Mouse (Mus musculus): ENCODE measurements around the gene Ubap2.

Gene Ubap2

DNA sequence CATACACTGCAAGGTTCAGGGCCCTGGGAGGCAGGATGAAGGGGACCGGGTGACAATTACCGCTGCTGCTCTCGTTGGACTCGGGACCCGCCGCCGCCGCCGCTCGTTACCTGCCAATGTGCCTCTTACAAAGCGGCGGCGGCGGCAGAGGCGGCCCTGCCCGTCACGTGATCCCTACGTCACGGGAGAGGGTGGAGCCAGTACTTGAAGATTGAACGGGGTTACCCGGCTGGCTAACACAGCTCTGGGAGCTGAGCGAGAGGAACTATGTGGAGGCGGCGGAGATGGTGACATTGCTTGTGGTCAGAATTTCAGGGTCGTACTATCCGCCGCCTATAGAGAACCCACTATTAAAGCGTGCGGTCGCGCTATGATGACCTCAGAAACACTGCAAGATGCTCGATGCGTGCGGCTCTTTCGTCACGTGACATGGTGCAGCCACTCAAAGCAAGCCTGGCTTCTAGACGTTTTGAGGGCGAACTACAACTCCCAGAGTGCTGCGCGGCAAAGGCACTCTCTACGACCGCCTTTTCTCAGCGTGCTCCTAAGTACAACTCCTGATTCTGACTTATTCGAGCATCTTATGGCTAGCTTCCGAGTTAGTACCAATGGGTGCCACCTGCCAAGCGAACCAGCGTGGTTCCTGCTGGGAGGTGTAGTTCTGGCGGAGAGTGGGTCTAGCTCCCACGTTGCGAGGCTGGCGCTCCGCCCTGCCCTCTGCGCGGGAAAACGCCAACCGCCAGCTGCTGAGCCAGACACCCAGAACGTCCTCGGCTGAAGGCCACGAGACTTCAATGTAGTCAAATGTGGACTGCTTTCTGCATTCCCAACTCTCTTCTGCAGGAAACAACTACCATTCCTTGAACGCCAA lies at the start of gene Ubap2:
TSS of gene Ubap2 (minus strand) at position 165 of the 871 bp plus-strand sequence.
- in situ Hi-C loops (cut with MboI; ENCODE audit: low pct_unique_long_range_greater_than_20kb in 1 of 2, low sequenced_read_pairs in 2 of 2, unreplicated experiment in 1 of 2): no loop called here

DNA sequence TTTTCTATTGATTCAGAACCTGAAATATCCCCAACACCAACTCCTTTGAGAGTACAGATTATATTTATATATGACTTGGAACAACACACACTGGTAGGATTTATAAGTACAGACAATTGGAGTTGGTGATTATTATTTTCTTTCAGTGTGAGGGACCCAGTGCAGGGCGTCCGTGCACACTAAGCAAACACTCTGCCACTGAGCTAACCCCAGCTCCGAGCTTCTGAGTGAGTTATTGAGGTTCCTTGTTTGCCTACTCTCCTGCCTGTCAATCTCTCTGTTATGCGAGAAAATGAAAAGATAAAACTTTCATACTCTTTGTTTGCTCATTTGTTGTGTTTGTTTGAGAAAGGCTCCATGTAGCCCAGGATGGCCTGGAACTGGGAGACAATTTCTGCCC lies 46.0 kb upstream of the Ubap2 start:
- in situ Hi-C loops (cut with MboI; ENCODE audit: low pct_unique_long_range_greater_than_20kb in 1 of 2, low sequenced_read_pairs in 2 of 2, unreplicated experiment in 1 of 2): no loop called here

DNA sequence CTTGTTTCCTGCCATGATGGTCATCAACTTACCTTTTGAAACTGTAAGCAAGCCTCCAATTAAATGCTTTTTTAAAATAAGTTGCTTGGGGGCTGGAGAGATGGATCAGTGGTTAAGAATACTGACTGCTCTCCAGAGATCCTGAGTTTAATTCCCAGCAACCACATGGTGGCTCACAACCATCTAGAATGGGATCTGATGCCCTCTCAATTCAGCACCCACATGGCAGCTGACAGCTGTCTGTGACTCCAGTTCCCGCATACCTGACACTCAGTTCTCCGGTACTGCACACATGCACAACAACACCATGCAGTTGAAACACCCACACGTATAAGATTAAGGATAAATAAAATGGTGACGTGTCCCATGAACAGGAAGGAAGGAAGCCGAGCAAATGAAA lies 43.3 kb upstream of the Ubap2 start:
- in situ Hi-C loops (cut with MboI; ENCODE audit: low pct_unique_long_range_greater_than_20kb in 1 of 2, low sequenced_read_pairs in 2 of 2, unreplicated experiment in 1 of 2): no loop called here

DNA sequence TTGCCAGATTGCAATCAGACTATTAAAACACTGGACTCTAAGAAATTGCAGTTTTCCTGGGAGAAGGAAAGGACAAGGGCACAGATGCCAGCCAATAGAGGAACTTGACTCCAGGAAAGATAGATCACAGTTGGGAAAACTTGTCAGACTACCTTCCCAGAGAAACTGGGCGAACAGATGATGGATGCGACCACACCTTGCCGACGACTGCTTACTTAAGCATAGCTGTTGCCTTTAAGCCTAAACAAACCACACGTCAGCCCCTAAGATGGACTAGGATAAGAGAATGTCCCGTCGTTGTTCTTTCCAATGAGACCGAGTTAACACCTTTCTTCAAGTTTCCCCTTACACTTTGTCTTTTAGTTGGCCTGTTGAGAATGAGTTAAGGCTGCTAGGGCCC lies 40.2 kb upstream of the Ubap2 start:
- in situ Hi-C loops (cut with MboI; ENCODE audit: low pct_unique_long_range_greater_than_20kb in 1 of 2, low sequenced_read_pairs in 2 of 2, unreplicated experiment in 1 of 2): no loop called here

DNA sequence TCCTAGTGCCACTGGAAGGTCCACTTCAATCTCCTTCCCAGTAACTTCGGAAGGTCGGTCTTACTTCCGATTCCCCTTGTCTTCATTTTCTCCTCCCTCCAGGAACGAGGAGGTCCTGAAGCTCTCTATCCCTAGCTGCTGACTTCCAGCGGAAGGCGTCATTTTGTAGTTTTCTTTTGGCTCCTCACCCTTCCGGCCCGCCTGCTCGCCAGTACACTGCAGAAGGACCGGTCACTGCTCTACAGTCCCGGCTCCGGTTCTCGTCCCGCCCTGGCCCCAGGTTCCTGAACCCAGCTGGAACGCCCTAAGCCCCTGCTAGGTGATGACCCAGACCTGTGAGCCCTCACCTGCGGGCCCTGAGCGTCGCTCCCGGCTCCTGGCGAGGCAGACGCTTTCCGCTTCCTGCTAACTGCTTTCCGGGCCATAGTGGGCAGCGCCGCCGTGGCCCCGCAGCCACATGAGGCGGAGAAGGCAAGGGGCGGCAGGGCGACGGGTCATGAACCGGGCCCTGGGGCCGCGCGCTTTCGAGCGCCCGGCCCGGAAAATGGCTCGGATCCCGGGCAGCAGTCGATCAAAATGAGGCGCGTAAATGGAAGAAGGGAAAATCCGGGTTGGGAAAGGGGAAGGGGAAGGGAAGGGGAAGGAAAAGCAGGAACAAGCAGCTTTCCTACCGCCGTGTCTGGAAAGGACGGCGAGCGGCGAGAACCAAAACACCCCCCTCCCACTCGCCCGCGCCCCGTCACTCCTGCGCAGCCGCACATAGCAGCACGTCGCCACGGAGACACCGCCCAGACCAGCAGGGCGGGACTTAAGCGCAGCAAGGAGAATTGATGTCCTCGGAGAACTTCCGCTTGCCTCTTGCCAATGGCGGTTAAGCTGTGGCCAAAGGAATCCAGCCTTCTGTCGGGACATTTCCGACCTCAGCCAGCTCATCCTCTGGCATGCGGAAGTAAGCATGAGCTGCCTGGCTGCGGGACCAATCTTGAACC lies 39.5 kb upstream of the Ubap2 start, which contains the start of gene Dcaf12:
TSS of gene Dcaf12 (minus strand) at position 749 of the 989 bp plus-strand sequence.
- in situ Hi-C loops (cut with MboI; ENCODE audit: low pct_unique_long_range_greater_than_20kb in 1 of 2, low sequenced_read_pairs in 2 of 2, unreplicated experiment in 1 of 2): no loop called here

DNA sequence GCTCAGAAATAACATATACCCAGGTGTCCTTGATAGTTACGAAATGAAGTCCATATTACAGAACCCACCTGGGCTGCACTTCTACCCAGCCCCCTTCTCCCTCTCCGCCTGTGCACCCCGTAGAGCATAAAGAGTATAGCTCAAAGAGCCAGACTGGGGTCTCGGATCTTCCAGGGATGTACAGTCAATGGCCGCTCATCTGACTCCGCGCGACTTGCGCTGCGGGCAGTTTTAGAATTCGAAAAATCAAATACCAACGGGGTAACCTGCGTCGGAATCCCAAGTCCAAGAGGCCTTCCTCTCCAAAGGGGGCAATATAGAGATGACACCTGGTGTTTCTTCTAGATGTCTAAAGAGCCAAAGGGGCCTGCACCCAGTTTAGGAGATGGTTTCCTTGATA lies 38.8 kb upstream of the Ubap2 start:
- in situ Hi-C loops (cut with MboI; ENCODE audit: low pct_unique_long_range_greater_than_20kb in 1 of 2, low sequenced_read_pairs in 2 of 2, unreplicated experiment in 1 of 2): no loop called here

DNA sequence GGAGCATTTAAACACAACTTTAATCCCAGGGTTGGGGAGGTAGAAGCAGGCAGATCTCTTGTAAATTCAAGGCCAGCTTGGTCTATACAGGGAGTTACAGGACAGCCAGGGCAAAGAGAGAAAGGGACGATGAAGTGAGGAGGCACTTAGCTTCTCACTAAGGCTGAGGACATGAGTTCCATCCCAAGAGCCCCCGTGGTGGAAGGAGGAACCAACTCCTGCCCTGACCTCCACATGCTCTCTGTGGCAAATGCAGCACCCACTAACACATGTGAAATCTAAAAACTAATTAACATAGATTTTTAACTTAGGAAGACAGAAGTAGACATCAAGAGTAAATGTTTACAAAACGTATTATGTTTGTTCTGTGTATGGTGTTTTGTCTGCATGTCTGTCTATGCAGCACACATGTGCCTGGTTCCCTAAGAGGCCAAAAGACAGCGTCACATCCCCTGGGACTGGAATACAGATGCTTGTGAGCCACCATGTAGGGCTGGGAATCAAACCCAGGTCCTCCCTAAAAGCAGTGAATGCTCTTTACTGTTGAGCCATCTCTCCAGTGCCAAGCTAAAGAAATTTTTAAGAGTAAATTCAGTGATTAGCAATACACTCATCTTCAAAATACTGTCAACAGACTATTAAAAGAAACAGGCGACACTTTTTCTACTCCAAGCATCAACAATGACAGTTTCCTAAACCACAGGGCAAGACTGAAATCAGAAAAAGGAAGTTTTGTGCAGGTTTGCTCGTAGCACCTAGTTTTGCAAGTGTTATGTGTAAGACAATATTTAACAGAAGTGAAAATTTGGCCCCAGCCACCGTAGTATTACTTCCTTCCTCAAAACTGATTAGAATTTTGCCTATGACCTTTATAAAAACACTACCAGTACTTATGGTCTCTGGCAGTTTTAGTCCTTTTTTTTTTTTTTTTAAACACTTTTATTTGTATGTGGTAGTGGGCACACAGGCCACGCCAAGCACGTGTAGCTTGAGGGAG lies 35.9 kb upstream of the Ubap2 start:
- in situ Hi-C loops (cut with MboI; ENCODE audit: low pct_unique_long_range_greater_than_20kb in 1 of 2, low sequenced_read_pairs in 2 of 2, unreplicated experiment in 1 of 2): no loop called here

DNA sequence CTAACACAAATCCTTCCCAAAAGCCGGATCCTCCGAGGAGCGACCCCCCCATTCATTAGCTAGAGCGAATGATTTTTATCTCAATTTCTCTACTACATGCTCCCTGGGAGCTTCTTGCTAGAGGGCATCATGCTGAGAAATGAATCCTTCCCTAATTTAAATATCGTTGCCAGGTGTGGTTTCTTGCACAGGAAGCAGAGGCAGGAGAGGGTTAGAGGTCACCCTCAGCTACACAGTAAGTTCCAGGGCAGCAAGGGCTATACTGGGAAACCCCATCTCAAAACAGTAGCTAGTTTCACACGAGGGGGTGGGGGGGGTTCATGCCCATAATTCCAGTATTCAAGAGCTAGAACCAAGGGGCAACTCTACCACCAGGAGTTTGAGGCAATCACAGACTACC lies 32.5 kb upstream of the Ubap2 start:
- in situ Hi-C loops (cut with MboI; ENCODE audit: low pct_unique_long_range_greater_than_20kb in 1 of 2, low sequenced_read_pairs in 2 of 2, unreplicated experiment in 1 of 2): loop anchor here in 1 of 2 experiments (5.0 kb wide), 1 partner anchor 35 kb away; no protein-coding TSS in a partner anchor

DNA sequence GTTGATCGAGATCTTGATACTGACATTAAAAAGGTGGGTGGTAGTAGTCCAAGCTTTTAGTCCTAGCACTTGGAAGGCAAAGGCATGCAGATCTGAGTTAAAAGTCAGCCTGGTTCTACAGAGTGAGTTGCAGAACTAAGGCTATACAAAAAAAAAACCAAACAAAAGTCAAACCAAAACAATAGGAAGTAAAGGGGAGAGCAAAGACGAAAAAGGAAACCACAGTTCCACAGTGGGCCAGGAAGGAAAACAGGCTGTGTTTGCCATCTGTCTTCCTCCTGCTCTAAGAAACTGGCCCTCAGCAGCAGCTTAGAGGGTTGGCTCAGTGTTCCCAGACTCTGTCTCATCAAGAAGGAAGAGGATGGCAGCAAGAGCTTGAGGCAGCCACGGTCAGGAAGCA lies 29.4 kb upstream of the Ubap2 start:
- in situ Hi-C loops (cut with MboI; ENCODE audit: low pct_unique_long_range_greater_than_20kb in 1 of 2, low sequenced_read_pairs in 2 of 2, unreplicated experiment in 1 of 2): no loop called here

DNA sequence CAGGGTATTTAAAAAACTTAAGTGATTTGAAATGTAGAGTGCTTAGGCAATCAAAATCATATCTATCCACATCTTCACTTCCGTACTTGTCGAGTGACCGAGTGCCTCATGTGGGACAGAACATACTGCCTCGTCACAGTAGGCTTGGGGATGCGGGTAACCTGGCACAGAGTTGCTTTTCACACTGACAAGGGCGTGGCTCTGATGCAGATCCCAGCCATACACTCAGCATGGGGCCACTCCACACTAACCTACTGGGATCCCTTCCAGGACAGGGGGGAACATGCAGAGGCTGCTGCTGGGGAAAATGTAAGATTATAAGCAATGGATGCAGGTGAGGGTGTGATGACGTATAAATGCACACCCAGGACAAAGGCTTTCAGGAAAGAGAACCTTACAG lies 28.7 kb upstream of the Ubap2 start:
- in situ Hi-C loops (cut with MboI; ENCODE audit: low pct_unique_long_range_greater_than_20kb in 1 of 2, low sequenced_read_pairs in 2 of 2, unreplicated experiment in 1 of 2): no loop called here

DNA sequence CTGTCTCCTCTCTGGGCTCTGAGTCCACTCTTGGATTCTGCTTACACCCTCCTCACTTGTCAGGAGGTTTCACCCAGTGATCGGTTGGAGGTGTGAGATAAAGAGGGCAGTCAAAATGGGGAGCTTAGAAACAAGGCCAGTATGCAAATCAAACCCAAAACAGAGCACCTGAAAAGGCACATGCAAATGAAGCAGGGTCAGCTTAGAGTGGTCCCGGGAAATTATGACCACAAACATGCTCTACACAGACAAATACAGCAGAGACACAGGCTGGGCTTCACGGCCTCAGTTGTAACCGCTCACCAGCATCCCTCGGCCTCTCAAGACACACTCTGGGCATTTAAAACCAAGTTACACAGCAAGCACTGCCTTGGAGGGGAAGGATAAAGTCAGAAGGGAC lies 24.0 kb upstream of the Ubap2 start:
- in situ Hi-C loops (cut with MboI; ENCODE audit: low pct_unique_long_range_greater_than_20kb in 1 of 2, low sequenced_read_pairs in 2 of 2, unreplicated experiment in 1 of 2): no loop called here

DNA sequence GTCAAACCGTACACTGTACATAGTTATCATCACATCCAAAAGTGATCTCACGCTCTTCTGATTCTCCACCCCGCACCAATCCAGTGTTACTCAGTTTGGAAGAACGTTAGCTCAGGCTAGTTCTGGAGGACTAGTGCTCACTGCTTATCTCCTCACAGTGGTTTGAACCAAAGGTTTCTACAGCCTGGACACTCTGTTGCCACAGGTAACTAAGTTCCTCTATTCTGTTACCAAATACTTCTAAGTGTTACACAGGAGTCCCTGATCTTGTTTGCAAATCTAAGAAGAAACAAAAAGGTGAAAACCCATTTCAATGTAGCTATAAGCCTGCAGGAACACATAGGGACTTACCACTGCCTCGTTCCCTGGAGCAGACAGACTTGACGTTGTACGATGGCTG lies 21.0 kb upstream of the Ubap2 start:
- in situ Hi-C loops (cut with MboI; ENCODE audit: low pct_unique_long_range_greater_than_20kb in 1 of 2, low sequenced_read_pairs in 2 of 2, unreplicated experiment in 1 of 2): no loop called here

DNA sequence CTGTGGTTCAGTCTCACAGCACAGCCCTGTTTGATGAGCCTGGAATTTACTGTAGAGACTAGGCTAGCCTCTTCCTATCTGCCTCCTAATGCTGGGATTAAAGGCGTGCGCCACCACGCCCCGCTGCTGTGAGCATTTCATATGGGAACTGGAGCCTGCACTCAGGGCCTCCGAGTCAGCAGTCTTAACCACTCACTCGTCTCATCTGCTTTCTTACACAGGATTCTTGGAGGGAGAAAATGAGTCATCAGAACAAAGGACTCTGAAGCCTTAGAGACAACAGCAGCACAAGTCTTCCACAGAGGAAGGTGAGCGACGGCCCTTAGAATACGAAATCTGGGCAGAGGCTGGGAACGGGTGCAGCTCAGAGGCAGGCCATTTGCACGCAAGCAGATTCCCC lies 20.6 kb upstream of the Ubap2 start:
- in situ Hi-C loops (cut with MboI; ENCODE audit: low pct_unique_long_range_greater_than_20kb in 1 of 2, low sequenced_read_pairs in 2 of 2, unreplicated experiment in 1 of 2): no loop called here

DNA sequence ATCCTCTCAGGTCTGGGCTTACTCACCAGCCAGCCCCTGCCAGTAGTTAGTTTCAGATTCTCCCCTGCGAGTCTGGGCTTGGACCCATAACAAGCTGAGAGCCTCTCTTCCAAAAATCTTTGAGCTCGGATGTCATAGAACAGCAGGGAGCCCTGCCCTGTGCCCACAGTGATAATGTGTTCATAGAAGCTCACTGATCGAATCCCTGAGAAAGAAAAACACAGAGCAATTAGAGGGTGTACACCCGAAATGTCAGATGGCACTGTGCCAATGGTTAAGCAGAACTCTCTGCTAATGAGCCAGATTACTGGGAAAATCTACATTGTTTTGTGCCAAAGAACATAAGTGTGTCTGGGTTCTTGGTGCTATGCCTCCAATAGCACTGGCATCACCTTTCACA lies 19.0 kb upstream of the Ubap2 start:
- in situ Hi-C loops (cut with MboI; ENCODE audit: low pct_unique_long_range_greater_than_20kb in 1 of 2, low sequenced_read_pairs in 2 of 2, unreplicated experiment in 1 of 2): no loop called here

DNA sequence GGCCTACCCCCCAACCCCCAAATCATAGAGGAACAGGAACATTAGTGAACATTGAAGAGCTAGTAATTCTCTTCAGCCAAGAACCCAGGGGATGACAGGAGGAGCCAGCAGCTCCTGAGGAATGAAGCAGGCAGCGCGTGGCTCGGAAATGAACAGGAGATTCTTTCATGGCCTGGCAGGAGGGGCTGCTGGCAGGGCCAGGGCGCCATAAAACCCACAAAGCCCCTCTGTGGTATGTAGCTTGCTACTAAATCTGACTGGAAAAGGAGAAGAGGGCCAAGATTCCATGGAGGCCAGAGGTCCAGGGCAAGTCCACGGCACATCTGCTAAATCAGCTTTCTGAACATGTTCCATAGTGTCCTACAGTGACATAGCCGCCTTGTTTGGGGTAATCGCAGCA lies 14.9 kb upstream of the Ubap2 start:
- in situ Hi-C loops (cut with MboI; ENCODE audit: low pct_unique_long_range_greater_than_20kb in 1 of 2, low sequenced_read_pairs in 2 of 2, unreplicated experiment in 1 of 2): no loop called here

DNA sequence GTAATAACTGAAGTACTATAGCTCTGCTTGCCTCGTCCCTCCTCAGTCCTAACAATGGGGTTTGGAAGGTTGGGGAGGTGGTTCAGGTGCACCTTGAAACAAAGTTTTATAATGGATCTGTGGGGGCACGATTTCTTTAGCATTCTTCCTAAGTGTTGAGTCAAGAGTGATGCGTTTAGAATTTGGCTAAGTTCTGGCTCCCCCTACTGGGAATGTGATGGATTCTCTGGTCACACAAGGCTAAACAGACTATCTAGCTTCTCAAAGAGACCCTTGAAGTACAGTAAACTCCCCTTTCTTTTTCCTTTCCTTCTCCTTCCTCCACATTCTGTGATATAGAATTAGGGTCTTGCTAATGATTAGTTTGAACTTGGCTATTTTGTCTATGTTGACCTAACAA lies 11.5 kb upstream of the Ubap2 start:
- in situ Hi-C loops (cut with MboI; ENCODE audit: low pct_unique_long_range_greater_than_20kb in 1 of 2, low sequenced_read_pairs in 2 of 2, unreplicated experiment in 1 of 2): no loop called here

DNA sequence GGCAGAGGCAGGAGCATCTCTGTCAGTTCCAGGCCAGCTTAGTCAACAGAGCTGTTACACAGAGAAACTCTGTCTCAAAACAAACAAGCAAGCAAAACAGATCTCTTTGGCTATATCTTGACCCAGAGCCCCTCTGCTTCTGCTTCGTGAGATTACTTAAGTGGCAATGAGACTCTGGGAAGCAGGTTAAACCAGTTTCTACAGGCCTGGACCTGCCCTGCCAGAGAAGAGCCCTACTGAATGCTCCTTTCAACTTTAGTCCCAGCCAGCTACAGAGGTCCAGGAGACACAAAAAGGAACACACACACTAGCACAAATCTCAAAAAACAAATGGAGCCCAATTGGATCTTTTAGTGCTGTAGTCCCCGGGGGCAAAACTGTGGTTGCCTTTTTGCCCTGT lies 9.1 kb upstream of the Ubap2 start:
- in situ Hi-C loops (cut with MboI; ENCODE audit: low pct_unique_long_range_greater_than_20kb in 1 of 2, low sequenced_read_pairs in 2 of 2, unreplicated experiment in 1 of 2): no loop called here

DNA sequence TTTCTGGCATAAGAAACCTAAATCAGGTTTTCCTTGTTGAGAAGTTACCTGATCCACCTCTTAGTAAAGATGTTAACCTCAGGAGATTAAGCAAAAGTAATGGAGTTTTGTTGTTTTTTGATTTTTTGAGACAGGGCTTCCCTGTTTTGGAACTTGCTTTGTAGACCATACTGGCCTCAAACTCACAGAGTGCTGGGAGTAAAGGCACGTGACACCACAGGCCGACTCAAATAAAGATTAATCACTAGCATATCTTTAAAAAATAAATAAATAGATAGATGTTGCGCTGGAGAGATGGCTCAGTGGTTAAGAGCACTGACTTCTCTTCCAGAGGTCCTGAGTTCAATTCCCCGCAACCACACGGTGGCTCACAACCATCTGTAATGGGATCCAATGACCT lies 983 bp upstream of the Ubap2 start:
- in situ Hi-C loops (cut with MboI; ENCODE audit: low pct_unique_long_range_greater_than_20kb in 1 of 2, low sequenced_read_pairs in 2 of 2, unreplicated experiment in 1 of 2): no loop called here

Data from mouse embryonic stem cell (cell line).